Mouse (Mus musculus): ENCODE data around the gene Kdm7a. TPM values are rescaled to one million over a fixed set of nuclear protein-coding genes. Genes with fewer than 3 reads are reported as not detected.

Gene Kdm7a
- polyA plus RNA-seq, 1 experiment from 2014 or later: 7.9 TPM

Other genes with a start within 250 kb of the Kdm7a start
- gene Parp12, start 88.4 kb downstream of the Kdm7a start, polyA plus RNA-seq (2014; fragmentation: Nextera tagmentation; extraction: Ambion mirVana): 3.7 and 7.4 TPM in 2 replicates
- 42.5 and 52.7 TPM in 2 replicates for gene Slc37a3, start 170.9 kb upstream of the Kdm7a start, polyA plus RNA-seq (2014; fragmentation: Nextera tagmentation; extraction: Ambion mirVana)
- gene Rab19, start 174.4 kb upstream of the Kdm7a start, polyA plus RNA-seq (2014; fragmentation: Nextera tagmentation; extraction: Ambion mirVana): 1.7 and 3.6 TPM in 2 replicates
- 45.5 and 65.2 TPM in 2 replicates for gene Mkrn1, start 213.7 kb upstream of the Kdm7a start, polyA plus RNA-seq (2014; fragmentation: Nextera tagmentation; extraction: Ambion mirVana)

Data from kidney, embryonic 14.5 days (tissue).